Mouse (Mus musculus): Measurements from ENCODE around the gene Rad23a. TPM values are rescaled to one million over a fixed set of nuclear protein-coding genes. Genes with fewer than 3 reads are reported as not detected.

The Rad23a gene
- polyA plus RNA-seq (2012; rRNA removed), result 66.8 and 71.5 TPM in 2 replicates

DNA sequence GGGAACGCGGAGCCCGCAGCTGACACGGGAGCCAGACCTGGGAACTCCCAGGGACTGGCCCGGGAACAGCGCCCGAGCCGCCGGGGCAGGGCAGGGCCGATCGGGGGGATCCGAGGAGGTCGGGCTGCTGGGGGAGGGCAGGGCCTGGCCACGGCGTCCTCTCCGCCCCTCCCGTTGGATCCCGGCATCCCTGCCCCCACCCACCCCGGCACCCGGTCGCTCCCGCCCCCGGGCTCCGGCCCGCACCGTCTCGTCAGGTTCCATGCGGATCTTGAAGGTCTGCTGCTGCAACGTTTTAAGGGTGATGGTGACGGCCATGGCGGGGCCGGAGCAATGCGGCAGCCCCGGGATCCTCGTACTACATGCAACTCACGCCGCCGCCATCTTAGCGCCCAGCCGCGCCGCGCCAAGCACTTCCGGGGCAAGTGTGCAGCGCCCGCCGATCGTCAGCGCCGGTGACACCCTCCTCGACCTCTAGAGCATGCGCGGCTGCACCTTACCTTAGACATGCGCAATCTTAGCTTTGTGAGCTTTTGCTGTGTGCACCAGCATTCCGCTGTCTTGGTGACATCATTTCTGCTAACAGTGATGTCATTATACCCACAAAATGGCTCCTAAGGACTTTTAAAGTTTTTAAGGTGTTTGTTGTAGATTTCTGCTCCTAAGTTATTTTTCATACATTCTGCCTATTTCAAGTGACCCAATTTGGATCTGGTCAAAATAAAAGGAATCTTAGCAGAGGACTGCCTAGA lies at the start of gene Rad23a:
Gene Rad23a (minus strand): TSS at position 418 of the 752 bp plus-strand sequence.

DNA sequence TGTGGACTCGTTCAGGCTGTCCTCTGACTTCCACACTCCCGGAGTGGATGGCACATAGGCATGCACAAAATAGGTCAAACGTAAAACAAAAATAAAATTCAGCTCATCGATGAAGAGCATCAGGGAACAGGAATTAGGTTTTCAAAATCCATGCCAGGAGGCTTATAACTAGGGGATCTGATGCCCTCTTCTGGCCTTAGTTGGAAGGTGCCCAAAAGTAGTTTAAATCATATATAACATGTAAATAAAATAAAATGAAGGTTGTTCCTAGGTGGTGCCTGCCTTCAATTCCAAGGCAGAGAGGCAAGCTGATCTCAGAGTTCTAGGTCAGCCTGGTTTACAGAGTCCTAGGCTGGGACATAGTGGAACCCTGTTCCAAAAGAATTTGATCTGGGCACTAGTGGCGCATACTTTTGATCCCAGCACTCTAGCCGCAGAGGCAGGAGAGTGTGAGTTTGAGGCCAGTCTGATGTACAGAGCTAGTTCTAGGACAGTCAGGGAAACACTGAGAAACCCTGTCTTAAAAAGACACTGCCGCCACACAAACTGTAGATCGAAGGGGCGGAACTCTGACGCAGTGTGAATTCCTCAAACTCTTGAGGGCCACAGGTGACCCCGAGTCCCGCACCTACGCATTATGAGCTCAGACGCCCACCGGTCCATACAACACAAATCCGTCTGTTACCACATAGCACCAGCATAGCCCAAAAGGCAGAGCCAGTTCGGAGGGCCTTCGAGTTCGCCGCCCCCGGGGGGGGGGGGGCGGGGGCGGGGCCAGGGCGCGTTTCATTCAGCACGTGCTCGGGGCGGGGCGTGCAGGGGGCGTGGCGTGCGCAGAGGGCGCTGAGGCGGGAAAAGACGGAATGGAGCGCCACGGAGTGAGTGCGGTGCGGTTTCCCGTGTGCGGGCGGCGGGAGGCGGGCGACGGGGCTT lies 31.2 kb upstream of the Rad23a start, which contains the start of gene Syce2:
Gene Syce2 (plus strand): TSS at position 736 of the 933 bp plus-strand sequence.

DNA sequence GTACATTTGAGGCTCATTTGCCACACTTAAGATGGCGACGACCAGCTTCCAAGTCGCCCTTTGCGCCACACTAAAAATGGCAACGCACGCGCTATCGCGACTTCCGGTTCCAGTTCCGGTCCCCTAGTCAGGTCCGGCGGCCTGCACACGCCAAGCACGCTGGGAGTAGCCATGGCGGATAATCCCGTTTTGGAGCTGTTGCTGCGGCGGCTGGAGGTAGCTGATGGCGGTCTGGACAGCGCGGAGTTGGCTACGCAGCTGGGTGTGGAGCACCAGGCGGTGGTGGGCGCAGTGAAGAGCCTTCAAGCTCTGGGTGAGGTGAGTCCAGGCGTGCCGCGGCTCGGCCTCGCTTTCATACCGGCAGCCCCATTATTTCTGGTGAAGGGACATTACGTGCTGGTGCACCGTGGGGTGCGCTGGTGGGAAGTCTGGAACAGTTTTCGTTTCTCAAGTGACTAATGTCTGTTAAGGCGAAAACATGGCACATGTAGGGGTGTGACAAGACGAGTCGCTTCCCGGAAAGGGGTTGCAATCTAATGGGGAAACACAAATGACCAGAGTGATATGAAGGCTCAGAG lies 16.5 kb upstream of the Rad23a start, which contains the start of gene Farsa:
Gene Farsa (plus strand): TSS at position 126 of the 578 bp plus-strand sequence.

DNA sequence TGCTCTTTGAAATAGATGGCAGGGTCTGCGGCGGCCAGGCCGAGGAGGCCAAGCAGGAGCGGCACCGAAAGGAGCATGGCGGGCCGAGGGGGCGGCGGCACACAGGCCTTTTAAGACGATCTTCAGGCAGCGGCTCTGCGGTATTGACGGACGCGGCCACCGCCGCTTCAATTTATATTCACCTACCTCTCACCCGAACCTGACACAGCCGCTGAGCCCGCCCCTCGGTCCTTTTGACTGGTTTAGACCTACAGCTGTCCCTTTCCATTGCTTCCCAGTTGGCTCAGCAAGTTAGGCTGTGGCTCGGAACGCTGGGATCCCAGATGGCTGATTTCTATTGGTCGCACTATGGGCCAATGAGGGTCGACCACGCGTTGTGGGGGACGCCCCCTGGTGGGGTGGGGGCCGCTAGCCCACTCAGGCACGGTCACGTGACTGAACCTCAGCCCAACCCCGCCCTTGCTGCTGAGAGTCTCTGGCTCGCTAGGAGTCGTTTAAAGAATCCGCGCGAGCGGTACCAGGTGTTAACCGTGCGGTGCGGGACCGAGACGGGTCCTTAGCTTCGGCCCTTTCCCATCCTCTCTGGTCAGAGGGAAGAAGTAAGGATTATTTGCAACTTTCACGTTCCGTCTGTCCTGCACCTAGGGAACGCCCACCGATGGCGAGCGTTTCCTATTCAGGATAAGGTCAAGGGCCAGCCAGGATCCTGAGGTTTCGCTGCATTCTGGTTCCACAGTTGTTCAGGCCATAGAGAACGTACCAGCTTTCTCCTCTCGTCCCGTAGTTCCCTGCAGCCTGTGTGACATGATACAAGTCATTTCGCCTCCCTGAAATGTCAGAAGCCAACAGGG lies 6.5 kb upstream of the Rad23a start, which contains the start of gene Calr:
Gene Calr (minus strand): TSS at position 213 of the 851 bp plus-strand sequence.

DNA sequence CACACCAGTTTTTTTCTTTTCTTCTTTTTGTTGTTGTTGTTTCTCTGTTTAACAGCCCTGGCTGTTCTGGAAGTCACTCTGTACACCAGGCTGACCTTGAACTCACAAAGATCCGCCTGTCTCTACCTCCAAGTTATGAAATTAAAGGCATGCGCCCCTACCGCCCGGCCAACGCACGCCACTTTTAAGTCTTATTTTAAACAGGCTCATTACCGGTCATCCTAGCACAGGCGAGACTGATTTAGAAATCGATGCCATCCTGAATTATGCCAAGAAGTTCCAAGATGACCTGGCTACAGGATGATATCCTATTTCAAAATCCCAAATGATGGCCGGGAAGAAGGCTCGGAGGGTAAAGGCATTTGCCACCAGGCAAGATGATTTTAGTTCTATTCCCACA lies 9.0 kb downstream of the Rad23a start, which contains the start of gene Gadd45gip1:
Gene Gadd45gip1 (plus strand): TSS at position 33 of the 400 bp plus-strand sequence.

DNA sequence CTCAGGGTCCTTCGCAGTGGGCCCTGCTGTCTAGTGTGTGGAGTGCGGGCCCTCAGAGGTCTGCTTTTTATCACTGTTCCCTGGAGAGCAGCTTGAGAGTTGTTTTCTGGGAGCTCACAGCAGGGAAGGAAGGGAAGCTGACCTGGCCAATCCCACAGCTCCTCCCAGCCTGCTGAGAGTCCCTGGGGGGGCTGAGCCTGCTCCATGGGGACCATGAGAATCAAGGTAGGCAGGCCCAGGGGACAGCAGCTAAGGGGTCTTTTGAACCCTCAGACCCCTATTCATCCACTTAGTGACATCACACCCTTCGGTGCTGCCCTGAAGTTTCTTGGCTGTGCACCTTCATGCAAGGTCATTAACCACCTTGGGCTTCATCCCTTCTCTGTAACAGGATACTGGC lies 17.7 kb downstream of the Rad23a start, which contains the start of gene Dand5:
Gene Dand5 (minus strand): TSS at position 101 of the 400 bp plus-strand sequence.

DNA sequence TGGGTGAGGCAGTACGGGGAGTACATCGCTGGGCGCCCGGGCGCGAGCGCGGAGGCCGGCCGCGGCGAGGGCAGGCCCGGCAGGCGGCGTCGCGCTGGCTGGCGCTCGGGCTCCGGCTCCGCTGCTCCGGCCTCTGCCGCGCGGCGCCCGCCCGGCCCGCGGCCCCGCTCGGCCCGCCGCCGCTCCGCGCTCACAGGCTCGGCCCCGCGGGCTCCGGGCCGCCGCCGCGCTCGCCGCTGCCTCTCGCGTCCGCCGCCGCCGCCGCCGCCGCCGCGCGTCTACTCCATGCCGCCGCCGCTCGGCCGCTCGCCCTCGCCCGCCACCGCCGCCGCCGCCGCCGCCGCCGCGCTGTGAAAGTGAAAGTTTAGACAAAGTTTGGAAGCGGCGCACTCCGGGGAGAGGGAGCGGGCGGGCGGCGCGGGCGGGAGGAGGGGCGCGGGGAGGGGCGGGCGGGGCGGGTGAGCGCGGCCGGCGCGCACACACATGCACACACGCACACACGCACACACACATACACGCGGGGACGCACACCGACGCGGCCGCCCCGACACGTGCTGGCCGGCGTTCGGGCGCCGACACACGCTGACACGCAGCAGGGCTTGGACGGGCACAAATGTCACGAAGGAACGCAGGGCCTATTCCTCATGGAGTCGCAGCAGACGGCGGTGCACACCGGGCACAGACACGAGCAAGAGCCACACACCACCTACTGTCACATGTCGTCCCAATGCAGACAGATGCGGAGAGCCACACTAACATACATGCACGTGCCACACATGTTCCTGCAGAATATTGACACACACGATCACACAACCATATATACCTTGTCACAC lies 40.2 kb downstream of the Rad23a start, which contains the start of gene Nfix:
Gene Nfix (minus strand): TSS at position 346 of the 833 bp plus-strand sequence.

Other genes starting within 250 kb of the Rad23a start
- 11.9 and 13.2 TPM in 2 replicates for gene Ier2, start 177.8 kb downstream of the Rad23a start, polyA plus RNA-seq (2012; rRNA removed)
- 125 and 128 TPM in 2 replicates for gene Trmt1, start 154.4 kb downstream of the Rad23a start, polyA plus RNA-seq (2012; rRNA removed)
- 69.1 and 73.5 TPM in 2 replicates for gene Nacc1, start 152.8 kb downstream of the Rad23a start, polyA plus RNA-seq (2012; rRNA removed)
- gene Lyl1, start 139.2 kb downstream of the Rad23a start, polyA plus RNA-seq (2012; rRNA removed), result 4.1 and 5.3 TPM in 2 replicates
- 1.8 TPM in 2 replicates for gene G430095P16Rik, start 117.7 kb downstream of the Rad23a start, polyA plus RNA-seq (2012; rRNA removed)
- 53.5 and 59.2 TPM in 2 replicates for gene Nfix, start 40.3 kb downstream of the Rad23a start, polyA plus RNA-seq (2012; rRNA removed)
- 8.7 and 9.3 TPM in 2 replicates for gene Dand5, start 17.8 kb downstream of the Rad23a start, polyA plus RNA-seq (2012; rRNA removed)
- gene Gadd45gip1, start 9.1 kb downstream of the Rad23a start, polyA plus RNA-seq (2012; rRNA removed), result 37.6 and 41.9 TPM in 2 replicates
- 455 and 581 TPM in 2 replicates for gene Calr, start 6.3 kb upstream of the Rad23a start, polyA plus RNA-seq (2012; rRNA removed)
- 123 and 124 TPM in 2 replicates for gene Farsa, start 16.3 kb upstream of the Rad23a start, polyA plus RNA-seq (2012; rRNA removed)
- 26.9 and 31.5 TPM in 2 replicates for gene Syce2, start 31.4 kb upstream of the Rad23a start, polyA plus RNA-seq (2012; rRNA removed)
- 57.8 and 58.3 TPM in 2 replicates for gene Gcdh, start 53.3 kb upstream of the Rad23a start, polyA plus RNA-seq (2012; rRNA removed)
- 0.66 and 0.96 TPM in 2 replicates for gene Klf1, start 61.3 kb upstream of the Rad23a start, polyA plus RNA-seq (2012; rRNA removed)
- gene Dnase2a, start 67.9 kb upstream of the Rad23a start, polyA plus RNA-seq (2012; rRNA removed), result 6.6 and 7.6 TPM in 2 replicates
- 104 and 112 TPM in 2 replicates for gene Mast1, start 96.7 kb upstream of the Rad23a start, polyA plus RNA-seq (2012; rRNA removed)
- 6.7 TPM in 2 replicates for gene Rtbdn, start 106.3 kb upstream of the Rad23a start, polyA plus RNA-seq (2012; rRNA removed)
- gene Gm49661, start 128.8 kb upstream of the Rad23a start, polyA plus RNA-seq (2012; rRNA removed), result 0.32 TPM in 1 of 2 replicates, not detected in the other
- gene Prdx2, start 128.9 kb upstream of the Rad23a start, polyA plus RNA-seq (2012; rRNA removed), result 811 and 935 TPM in 2 replicates
- 58.0 and 61.0 TPM in 2 replicates for gene Rnaseh2a, start 129.1 kb upstream of the Rad23a start, polyA plus RNA-seq (2012; rRNA removed)
- gene Junb, start 138.1 kb upstream of the Rad23a start, polyA plus RNA-seq (2012; rRNA removed), result 7.7 and 9.6 TPM in 2 replicates
- gene Hook2, start 149.9 kb upstream of the Rad23a start, polyA plus RNA-seq (2012; rRNA removed), result 27.3 and 30.0 TPM in 2 replicates
- gene Best2, start 173.9 kb upstream of the Rad23a start, polyA plus RNA-seq (2012; rRNA removed), result 0.06 TPM in 2 replicates
- gene Asna1, start 184.6 kb upstream of the Rad23a start, polyA plus RNA-seq (2012; rRNA removed), result 218 and 232 TPM in 2 replicates
- 208 and 219 TPM in 2 replicates for gene Trir, start 186.2 kb upstream of the Rad23a start, polyA plus RNA-seq (2012; rRNA removed)
- 104 and 108 TPM in 2 replicates for gene Tnpo2, start 196.2 kb upstream of the Rad23a start, polyA plus RNA-seq (2012; rRNA removed)
- 84.0 and 96.1 TPM in 2 replicates for gene Fbxw9, start 219.4 kb upstream of the Rad23a start, polyA plus RNA-seq (2012; rRNA removed)
- gene Gm5741, start 227.3 kb upstream of the Rad23a start, polyA plus RNA-seq (2012; rRNA removed), result 0.70 and 0.73 TPM in 2 replicates
- 71.7 and 73.4 TPM in 2 replicates for gene Dhps, start 231.1 kb upstream of the Rad23a start, polyA plus RNA-seq (2012; rRNA removed)
- 105 and 110 TPM in 2 replicates for gene Wdr83os, start 240.1 kb upstream of the Rad23a start, polyA plus RNA-seq (2012; rRNA removed)
- 84.9 and 89.1 TPM in 2 replicates for gene Wdr83, start 240.6 kb upstream of the Rad23a start, polyA plus RNA-seq (2012; rRNA removed)
- gene Man2b1, start 242.6 kb upstream of the Rad23a start, polyA plus RNA-seq (2012; rRNA removed), result 20.3 and 26.4 TPM in 2 replicates

Data from central nervous system, embryonic 14 days (tissue).